Mouse (Mus musculus) cerebellum, postnatal 36 days (tissue): ENCODE measurements around the gene Serhl.
A peak's percentile ranks its signal among the peaks of the same experiment; 100 is the strongest.
"Not testable (repeated sequence)": the region's sequence is repeated elsewhere in the genome, so short reads cannot be mapped to it uniquely, and the experiment has no call there.

Source experiments
- DNase-seq, 2 experiments: peaks; one replicate each; pipeline ENCODE4 v3.0.0; 2021 to 2022; ENCODE audit warnings: mixed read lengths in 2 of 2

Serhl gene

GRCm38 (mm10) chr15:83085901-83086300, 3.4 kb upstream of the Serhl start:
- peak in 1 of 2 experiments; percentile 11 for DNase-seq

- DNase-seq: no peak
These were observed 2.5 kb upstream of the Serhl start for GRCm38 (mm10) chr15:83086636-83087328.

- no peak for DNase-seq
These were observed 544 bp upstream of the Serhl start for GRCm38 (mm10) chr15:83088495-83089428.

DNA sequence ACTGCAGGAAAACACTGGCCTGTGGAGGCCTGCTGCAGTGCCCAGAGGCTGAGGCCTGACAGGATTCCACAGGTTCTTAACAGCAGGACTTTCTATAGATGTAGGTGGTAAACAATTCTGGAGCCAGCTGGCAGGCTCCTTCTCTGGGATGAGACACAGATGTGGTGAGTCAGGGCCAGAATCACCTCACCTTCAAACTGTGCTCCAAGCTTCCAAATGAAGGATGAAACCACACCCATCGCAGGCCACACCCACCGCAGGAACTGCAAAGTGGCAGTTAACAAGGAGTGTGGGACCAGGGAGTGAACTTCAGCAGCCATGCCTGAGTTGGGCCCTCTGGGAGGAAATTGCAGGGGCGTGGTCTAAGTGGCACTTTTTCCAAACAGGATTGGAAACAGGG, 1.6 kb downstream of the Serhl start:
- no peak for DNase-seq

- no peak for DNase-seq
These were observed 4.4 kb downstream of the Serhl start for GRCm38 (mm10) chr15:83093687-83094086.

DNA sequence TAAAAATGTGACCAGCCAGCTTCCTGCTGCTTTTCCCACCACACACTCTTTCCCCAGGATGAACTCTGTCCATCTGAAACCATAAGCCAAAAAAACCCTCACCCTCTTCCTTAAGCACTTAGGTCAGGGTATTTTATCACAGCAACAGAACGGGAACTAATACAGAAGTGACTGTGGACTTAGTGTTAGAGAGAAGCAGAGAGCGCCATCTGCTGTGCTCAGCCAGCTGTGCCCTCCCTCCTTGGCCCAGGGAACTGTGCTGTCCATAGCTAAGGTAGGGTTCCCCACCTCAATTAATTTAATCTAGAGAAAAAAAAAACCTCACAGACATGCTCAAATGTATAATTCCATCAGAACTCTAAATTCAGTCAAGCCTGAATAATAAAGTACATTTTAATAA, 6.6 kb downstream of the Serhl start:
- DNase-seq: no peak

GRCm38 (mm10) chr15:83099533-83100331, 10.4 kb downstream of the Serhl start:
- DNase-seq: peak; percentile 24 to 46

DNA sequence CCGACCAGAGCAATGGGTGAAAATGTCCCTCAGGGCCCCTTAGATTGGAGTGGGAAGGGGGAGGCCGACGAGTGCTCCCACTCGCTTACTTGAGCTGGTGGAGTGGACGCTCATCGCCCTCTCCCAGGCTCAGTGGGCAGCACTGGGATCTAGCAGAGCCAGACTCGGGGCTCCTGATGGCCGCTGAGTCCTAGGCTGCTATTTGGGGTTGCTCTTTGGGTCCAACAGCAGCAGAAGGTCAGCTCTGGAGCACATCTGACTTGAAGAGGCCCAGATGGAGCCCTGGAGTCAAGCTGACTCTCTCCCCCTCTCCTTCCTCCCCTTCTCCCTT, 11.0 kb downstream of the Serhl start:
- no peak for DNase-seq

DNA sequence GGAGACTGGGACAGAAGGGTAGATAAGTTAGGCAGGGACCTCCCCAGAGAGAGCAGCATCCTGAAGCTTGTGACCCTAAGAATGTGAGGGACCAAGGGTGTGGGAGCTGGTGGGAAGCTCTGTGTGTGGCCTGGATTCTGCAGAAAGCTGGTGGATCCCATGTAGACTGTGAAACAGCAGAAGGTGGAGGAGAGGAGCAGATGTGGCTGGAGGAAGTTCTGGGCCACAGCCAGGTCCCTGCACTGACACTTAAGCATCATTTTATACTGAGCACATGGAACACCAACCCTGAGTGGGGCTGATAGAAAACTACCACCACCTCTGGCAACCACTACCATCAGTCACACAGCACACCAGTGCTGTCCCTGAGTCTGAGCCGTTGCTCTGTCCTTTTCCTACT, 13.8 kb downstream of the Serhl start:
- no peak for DNase-seq

- DNase-seq: no peak
These were observed 17.1 kb downstream of the Serhl start for GRCm38 (mm10) chr15:83106426-83106825.

DNA sequence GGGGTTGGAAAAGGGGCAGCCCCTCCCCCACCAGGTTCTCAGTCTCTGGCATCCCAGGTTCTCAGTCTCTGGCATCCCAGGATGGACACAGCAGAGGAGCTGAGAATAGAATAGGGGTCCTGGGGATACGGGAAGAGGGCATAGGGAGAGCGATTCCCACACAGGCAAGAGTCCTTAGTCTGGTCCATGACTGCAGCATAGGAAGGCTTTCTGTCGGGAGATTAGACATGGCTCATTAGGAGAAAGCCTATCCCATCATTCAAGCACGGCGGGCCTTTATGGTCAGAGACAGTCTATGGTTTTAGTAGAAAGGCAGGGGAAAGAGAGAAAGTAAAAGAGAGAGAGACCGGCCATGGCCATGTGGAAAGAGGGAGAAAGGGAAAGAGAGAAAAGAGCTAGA, 18.5 kb downstream of the Serhl start:
- no peak for DNase-seq

- no peak for DNase-seq
These were observed 22.0 kb downstream of the Serhl start for GRCm38 (mm10) chr15:83111290-83111689.

DNA sequence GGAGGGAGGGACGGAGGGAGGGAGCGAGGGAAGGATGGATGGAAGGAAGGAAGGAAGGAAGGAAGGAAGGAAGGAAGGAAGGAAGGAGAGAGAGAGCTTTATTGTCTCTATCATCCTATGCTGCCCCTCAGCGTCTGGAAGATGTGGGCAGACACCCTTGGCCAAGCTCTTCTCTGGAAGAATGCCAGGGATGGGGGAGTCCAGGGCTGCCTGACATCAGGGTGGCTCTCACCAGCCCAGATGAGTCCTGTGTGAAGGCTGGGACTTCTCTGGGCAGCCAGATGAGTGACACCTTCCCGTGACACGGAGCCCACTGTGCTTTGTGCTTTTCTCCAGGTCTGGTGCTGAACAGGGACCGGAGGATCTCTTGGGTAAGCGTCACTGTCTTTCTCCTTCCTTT, 22.6 kb downstream of the Serhl start:
- no peak for DNase-seq

GRCm38 (mm10) chr15:83112898-83113297, 23.6 kb downstream of the Serhl start:
- DNase-seq: peak; percentile 64 to 70

DNA sequence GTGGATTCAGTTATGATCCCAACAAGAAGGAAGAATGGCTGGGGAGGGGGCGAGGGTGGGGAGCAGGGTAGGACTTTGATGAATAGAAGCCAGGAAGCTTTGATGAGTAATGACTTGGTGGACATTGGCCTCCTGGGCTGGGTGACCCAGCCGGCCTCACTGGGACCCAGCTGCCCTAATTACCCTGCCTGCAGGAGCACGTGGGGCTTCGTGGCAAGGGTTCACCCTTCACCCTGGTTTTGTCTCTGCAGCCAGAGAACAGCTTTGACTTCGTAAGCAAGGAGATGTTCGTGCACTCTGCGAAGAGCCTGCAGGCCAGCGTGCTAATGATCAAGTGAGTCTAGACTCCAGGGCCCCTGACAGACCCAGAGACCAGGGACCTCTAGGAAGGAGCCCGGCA, 24.8 kb downstream of the Serhl start:
- DNase-seq: no peak

DNA sequence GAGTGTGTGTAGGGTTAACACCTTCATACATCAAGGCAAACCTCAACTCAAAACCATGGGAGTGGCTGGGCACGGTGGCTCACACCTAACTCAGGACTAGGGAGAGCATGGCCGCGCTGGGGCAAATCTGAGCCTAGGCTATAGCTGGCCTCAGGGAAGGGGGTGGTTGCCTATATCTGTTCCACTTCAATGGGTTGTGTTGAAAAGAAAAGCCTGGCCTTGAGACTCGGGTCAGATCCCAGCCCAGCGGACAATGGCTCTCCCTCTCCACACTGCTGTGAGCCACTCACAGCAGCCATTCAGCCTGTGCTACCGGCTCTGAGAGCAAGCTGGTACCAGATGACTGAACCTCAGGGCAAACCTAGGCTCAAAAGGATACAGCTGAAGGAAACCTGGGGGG, 25.8 kb downstream of the Serhl start:
- no peak for DNase-seq

DNA sequence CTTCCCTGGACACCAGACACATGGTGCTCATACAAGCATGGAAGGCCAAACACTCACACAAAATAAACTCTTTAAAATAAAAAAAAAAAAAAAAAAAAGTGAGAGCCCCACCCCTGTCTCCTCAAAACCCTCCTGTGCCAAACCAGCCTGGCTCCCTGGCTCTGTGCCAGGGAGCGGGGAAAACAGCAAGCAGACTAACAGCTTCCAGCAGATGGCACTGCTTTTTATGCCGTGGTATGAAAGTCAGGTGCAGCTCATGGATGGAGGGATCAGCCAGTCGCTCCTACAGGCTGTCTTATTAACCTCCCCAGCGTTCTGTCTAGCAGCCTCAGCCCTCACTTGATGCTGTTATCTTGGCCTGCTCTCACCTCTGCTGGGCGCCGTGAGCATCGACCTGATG, 29.1 kb downstream of the Serhl start:
- DNase-seq: peak; percentile 67 to 69

GRCm38 (mm10) chr15:83121709-83122565, 32.6 kb downstream of the Serhl start:
- peak; percentile 40 to 52 for DNase-seq

DNA sequence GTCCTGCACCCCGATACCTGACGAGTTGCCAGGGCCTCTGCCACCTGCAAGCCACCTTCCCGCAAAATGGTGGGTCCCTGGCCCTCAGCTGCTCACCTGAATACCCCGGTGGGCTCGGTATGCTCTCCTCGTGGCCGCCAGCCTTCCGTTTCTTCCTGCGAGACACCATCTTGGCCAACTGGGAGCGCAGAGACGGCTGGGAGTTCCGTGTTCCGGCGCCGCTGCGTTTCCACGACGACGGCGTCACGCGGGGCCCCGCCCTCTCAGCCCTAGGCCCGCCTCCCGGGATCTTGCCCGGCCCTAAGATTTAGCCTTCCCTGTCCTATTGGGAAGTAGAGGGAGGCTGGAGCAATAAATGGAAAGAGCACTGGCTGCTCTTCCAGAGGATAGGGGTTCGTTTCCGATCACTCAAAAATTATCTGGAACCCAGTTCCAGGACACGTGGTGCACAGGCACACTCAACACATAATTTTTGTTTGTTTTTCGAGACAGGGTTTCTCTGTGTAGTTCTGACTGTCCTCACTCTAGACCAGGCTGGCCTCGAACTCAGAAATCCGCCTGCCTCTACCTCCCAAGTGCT, 33.4 kb downstream of the Serhl start, which contains the start of gene Rrp7a:
TSS of gene Rrp7a (minus strand) at position 236 of the 580 bp plus-strand sequence.
- DNase-seq: peak; percentile 89 to 91

- no peak for DNase-seq
These were observed 35.3 kb downstream of the Serhl start for GRCm38 (mm10) chr15:83124625-83125024.

DNA sequence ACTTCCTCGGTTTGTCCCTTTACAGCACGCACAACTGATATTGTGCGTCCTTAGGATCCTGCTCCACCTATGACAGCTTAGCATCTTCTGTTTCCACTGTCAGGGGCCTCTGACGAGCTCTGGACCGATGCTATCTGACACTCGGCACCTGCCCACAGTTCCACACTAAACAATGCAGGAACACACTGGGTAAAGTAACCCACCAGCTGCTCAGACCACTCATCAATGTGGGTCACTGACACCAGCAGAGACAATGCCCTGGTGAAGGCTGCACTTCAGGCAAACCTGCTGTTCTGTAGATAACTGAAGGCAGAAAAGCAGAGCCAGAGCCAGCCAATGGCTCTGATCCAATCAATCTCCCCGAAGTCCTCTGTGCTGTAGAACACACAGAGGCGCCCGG, 37.3 kb downstream of the Serhl start:
- DNase-seq: no peak

DNA sequence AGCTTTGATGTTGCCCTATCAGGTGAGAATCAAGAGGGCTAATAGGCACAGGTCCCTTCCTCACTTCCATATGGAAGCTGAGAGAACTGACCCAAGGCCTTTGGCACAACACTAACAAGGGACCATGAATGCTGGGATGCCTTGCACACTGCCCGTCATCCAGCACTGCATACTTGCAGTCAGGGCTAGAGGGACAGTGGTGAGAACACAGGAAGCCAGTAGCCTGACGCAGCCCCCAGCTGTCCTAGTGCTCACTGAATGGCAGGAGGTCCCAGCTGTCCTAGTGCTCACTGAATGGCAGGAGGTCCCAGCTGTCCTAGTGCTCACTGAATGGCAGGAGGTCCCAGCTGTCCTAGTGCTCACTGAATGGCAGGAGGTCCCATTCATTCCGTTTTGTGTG, 37.7 kb downstream of the Serhl start:
- not testable (repeated sequence) for DNase-seq
